Mouse (Mus musculus): ENCODE data around the gene Clk2.

- TF ChIP-seq CTCF (IDR thresholded peaks at IDR 0.05; ENCODE audit: borderline replicate concordance, insufficient read depth, low read length) (peak; percentile 13; the same call in 1 of the 2 replicates), POLR2A (IDR thresholded peaks at IDR 0.05; ENCODE audit: low read depth, low read length) (peak; percentile 94)
Observed at GRCm38 (mm10) chr3:89195979-89196877, 31.6 kb downstream of the Clk2 start.
